Mouse (Mus musculus) heart, adult 2 months (tissue): Measurements from ENCODE around the gene Tmem30b.

ENCODE experiments used
- CTCF ChIP-seq: fragments of 200-600 bp; IDR thresholded peaks from 2 replicates; pipeline ENCODE4 v1.8.1; 2022; ENCODE audit warnings: antibody characterized with exemption, mild to moderate bottlenecking, moderate library complexity
- POLR2A ChIP-seq: fragments of 200-500 bp; IDR thresholded peaks from 2 replicates; pipeline ENCODE4 v1.6.1; 2011; ENCODE audit warnings: mild to moderate bottlenecking, low read depth, low read length, control low read depth; ENCODE audit not compliant: insufficient read depth

DNA sequence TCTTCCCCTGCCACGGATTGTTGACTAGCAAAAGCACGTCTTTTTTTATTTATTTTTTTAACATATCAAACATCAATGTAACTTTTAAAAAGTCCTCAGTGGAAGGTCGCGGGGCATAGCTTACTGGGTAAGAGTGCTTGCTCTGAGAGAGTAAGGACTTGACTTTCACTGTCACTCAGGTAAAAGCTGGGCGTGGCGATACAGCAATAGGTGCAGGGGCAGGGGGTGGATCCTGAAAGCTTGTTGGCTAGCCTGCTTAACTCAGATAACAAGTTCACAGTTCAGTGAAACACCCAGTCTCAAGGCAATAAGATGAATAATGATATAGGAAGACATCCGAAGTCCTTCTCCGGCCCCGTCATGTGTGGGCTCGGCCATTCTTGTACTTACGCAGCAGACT, 16.6 kb downstream of the Tmem30b start:
- no peak for TF ChIP-seq CTCF
- TF ChIP-seq POLR2A, result no peak
